21 mouse cellular contexts compared by ENCODE assay signal in genomic region chr9:115058806-115059205, GRCm38 (mm10).
A peak's percentile ranks its signal among the peaks of the same experiment; 100 is the strongest.
DNase-seq lines count a peak whose midpoint lies in the region; ATAC-seq and TF ChIP-seq lines count a peak whose summit lies in the region.
"Had no signal": no experiment of that assay in that cellular context is flagged by ENCODE, and none has a peak within 500 bp of the region (broad histone marks: within the 10 kb centered on the region; RNA-seq: fewer than 3 reads in every experiment).

No protein-coding gene starts in this region.

- WGBS in embryonic facial prominence, embryonic 11.5 days: 59% methylated on average over 5 of the region's 5 CpGs
- WGBS in embryonic facial prominence, embryonic 10.5 days: 71% methylated on average over 5 of the region's 5 CpGs
- WGBS in hindbrain, embryonic 13.5 days: 29% methylated on average over 5 of the region's 5 CpGs
- 69% methylated on average over 5 of the region's 5 CpGs for WGBS in hindbrain, embryonic 11.5 days
- 25% methylated on average over 5 of the region's 5 CpGs for WGBS in hindbrain, postnatal 0 days
- 46% methylated on average over 5 of the region's 5 CpGs for WGBS in forebrain, embryonic 12.5 days

- H3K27me3 ChIP-seq in embryonic facial prominence, embryonic 11.5 days (ENCODE audit: control insufficient read depth, insufficient read depth, low read length): no peaks in the 10 kb centered on the region
- no peaks in the 10 kb centered on the region for H3K27me3 ChIP-seq in embryonic facial prominence, embryonic 10.5 days (replicated peaks; ENCODE audit: low read depth, poor library complexity, severe bottlenecking)
- no peaks in the 10 kb centered on the region for H3K27me3 ChIP-seq in hindbrain, embryonic 13.5 days
- H3K27me3 ChIP-seq in hindbrain, embryonic 11.5 days (ENCODE audit: control insufficient read depth, insufficient read depth, low read length): no peaks in the 10 kb centered on the region
- H3K27me3 ChIP-seq in hindbrain, postnatal 0 days (ENCODE audit: insufficient read depth, low read length): no peaks in the 10 kb centered on the region
- H3K27me3 ChIP-seq in forebrain, embryonic 12.5 days: no peaks in the 10 kb centered on the region
- H3K27me3 ChIP-seq: embryonic facial prominence, embryonic 13.5 days; forebrain, embryonic 13.5 days; midbrain, embryonic 12.5 days had no signal

- no peaks in the 10 kb centered on the region for H3K36me3 ChIP-seq in embryonic facial prominence, embryonic 11.5 days (replicated peaks; ENCODE audit: control insufficient read depth, insufficient read depth, low read depth, low read length)
- no peaks in the 10 kb centered on the region for H3K36me3 ChIP-seq in embryonic facial prominence, embryonic 10.5 days (replicated peaks)
- H3K36me3 ChIP-seq in hindbrain, embryonic 13.5 days: no peaks in the 10 kb centered on the region
- H3K36me3 ChIP-seq in hindbrain, embryonic 11.5 days (ENCODE audit: control insufficient read depth, insufficient read depth, low read length): no peaks in the 10 kb centered on the region
- H3K36me3 ChIP-seq in hindbrain, postnatal 0 days (ENCODE audit: insufficient read depth, low read length): no peaks in the 10 kb centered on the region
- H3K36me3 ChIP-seq in forebrain, embryonic 12.5 days (replicated peaks): no peaks in the 10 kb centered on the region
- H3K36me3 ChIP-seq: G1E; limb, embryonic 10.5 days; midbrain, embryonic 12.5 days had no signal

- DNase-seq in embryonic facial prominence, embryonic 11.5 days (ENCODE audit: low spot score): peak; percentile 26
- DNase-seq in embryonic facial prominence, embryonic 10.5 days (ENCODE audit: low spot score): no peak
- no peak for DNase-seq in hindbrain, embryonic 11.5 days (ENCODE audit: low spot score)
- DNase-seq in brain, embryonic 14.5 days (ENCODE audit: low read depth): peak; percentile 68
- peak; percentile 72 for DNase-seq in hindbrain, postnatal 0 days (ENCODE audit: low spot score)
- DNase-seq in left cerebral cortex, adult 8-10 months (ENCODE audit: low spot score in 2 of 2): no peak
- DNase-seq: adrenal gland, postnatal 36 days; gastrocnemius, postnatal 14 days; kidney, adult 8-10 months; kidney, postnatal 4 days; layer of hippocampus, postnatal 36 days; right cerebral cortex, postnatal 14 days; thymus, adult 2 months had no signal

- no peak for TF ChIP-seq POLR2A in brain, embryonic 14.5 days (IDR thresholded peaks at IDR 0.05; ENCODE audit: borderline replicate concordance, extremely low read depth, insufficient read depth, insufficient read length, poor library complexity, severe bottlenecking)

- H3K4me3 ChIP-seq in embryonic facial prominence, embryonic 11.5 days (ENCODE audit: low read depth, low read length): no peak overlapping the region
- H3K4me3 ChIP-seq in embryonic facial prominence, embryonic 10.5 days: no peak overlapping the region
- no peak overlapping the region for H3K4me3 ChIP-seq in hindbrain, embryonic 13.5 days
- no peak overlapping the region for H3K4me3 ChIP-seq in hindbrain, embryonic 11.5 days (ENCODE audit: low read depth, low read length)
- no peak overlapping the region for H3K4me3 ChIP-seq in hindbrain, postnatal 0 days (ENCODE audit: low read length)
- no peak overlapping the region for H3K4me3 ChIP-seq in forebrain, embryonic 12.5 days (replicated peaks)
- H3K4me3 ChIP-seq: embryonic facial prominence, embryonic 13.5 days; forebrain, embryonic 13.5 days; limb, embryonic 10.5 days; midbrain, embryonic 12.5 days had no signal

- no peaks in the 10 kb centered on the region for H3K4me1 ChIP-seq in embryonic facial prominence, embryonic 11.5 days (ENCODE audit: control insufficient read depth, insufficient read depth, low read length)
- peaks cover 3% of the 10 kb centered on the region for H3K4me1 ChIP-seq in embryonic facial prominence, embryonic 10.5 days
- peaks cover 26% of the 10 kb centered on the region for H3K4me1 ChIP-seq in hindbrain, embryonic 13.5 days (replicated peaks)
- H3K4me1 ChIP-seq in hindbrain, embryonic 11.5 days (replicated peaks; ENCODE audit: control insufficient read depth, insufficient read depth, low read length): no peaks in the 10 kb centered on the region
- peaks cover 16% of the 10 kb centered on the region; the same call in 1 of the 2 replicates for H3K4me1 ChIP-seq in hindbrain, postnatal 0 days (ENCODE audit: insufficient read depth, low read length)
- H3K4me1 ChIP-seq in forebrain, embryonic 12.5 days: peaks cover 16% of the 10 kb centered on the region
- H3K4me1 ChIP-seq: limb, embryonic 10.5 days had no signal

- no peak for ATAC-seq in embryonic facial prominence, embryonic 11.5 days (replicated peaks; ENCODE audit: insufficient number of reproducible peaks, low FRiP score, low TSS enrichment, low read depth)
- no peak for ATAC-seq in hindbrain, embryonic 13.5 days (ENCODE audit: low FRiP score)
- no peak for ATAC-seq in hindbrain, embryonic 11.5 days (ENCODE audit: low FRiP score)
- no peak for ATAC-seq in hindbrain, postnatal 0 days
- ATAC-seq in forebrain, embryonic 12.5 days (ENCODE audit: low FRiP score): no peak
- ATAC-seq: forebrain, embryonic 13.5 days had no signal

- no peak overlapping the region for H3K9ac ChIP-seq in embryonic facial prominence, embryonic 11.5 days (replicated peaks; ENCODE audit: low read length)
- H3K9ac ChIP-seq in hindbrain, embryonic 13.5 days: no peak overlapping the region
- H3K9ac ChIP-seq in hindbrain, embryonic 11.5 days (ENCODE audit: low read depth, low read length): no peak overlapping the region
- no peak overlapping the region for H3K9ac ChIP-seq in hindbrain, postnatal 0 days (replicated peaks; ENCODE audit: low read length)
- H3K9ac ChIP-seq in forebrain, embryonic 12.5 days: no peak overlapping the region
- H3K9ac ChIP-seq: embryonic facial prominence, embryonic 13.5 days; forebrain, embryonic 13.5 days; liver, embryonic 14.5 days; midbrain, embryonic 12.5 days had no signal

- no peak overlapping the region for H3K4me2 ChIP-seq in embryonic facial prominence, embryonic 11.5 days (ENCODE audit: low read depth, low read length)
- H3K4me2 ChIP-seq in hindbrain, embryonic 13.5 days: no peak overlapping the region
- no peak overlapping the region for H3K4me2 ChIP-seq in hindbrain, embryonic 11.5 days (replicated peaks; ENCODE audit: low read depth, low read length)
- no peak overlapping the region for H3K4me2 ChIP-seq in hindbrain, postnatal 0 days (ENCODE audit: low read depth, low read length)
- H3K4me2 ChIP-seq in forebrain, embryonic 12.5 days: no peak overlapping the region
- H3K4me2 ChIP-seq: embryonic facial prominence, embryonic 13.5 days; forebrain, embryonic 13.5 days; midbrain, embryonic 12.5 days had no signal

- TF ChIP-seq CTCF in brain, embryonic 14.5 days (IDR thresholded peaks at IDR 0.05; ENCODE audit: borderline replicate concordance, extremely low read depth, insufficient read depth, insufficient read length): no peak
- no peak for TF ChIP-seq CTCF in hindbrain, postnatal 0 days (IDR thresholded peaks at IDR 0.05; ENCODE audit: low read depth)

- H3K9me3 ChIP-seq in embryonic facial prominence, embryonic 11.5 days (replicated peaks; ENCODE audit: control insufficient read depth, low read length): no peaks in the 10 kb centered on the region
- H3K9me3 ChIP-seq in embryonic facial prominence, embryonic 10.5 days: no peaks in the 10 kb centered on the region
- no peaks in the 10 kb centered on the region for H3K9me3 ChIP-seq in hindbrain, embryonic 13.5 days
- no peaks in the 10 kb centered on the region for H3K9me3 ChIP-seq in hindbrain, embryonic 11.5 days (ENCODE audit: control insufficient read depth, low read length)
- no peaks in the 10 kb centered on the region for H3K9me3 ChIP-seq in hindbrain, postnatal 0 days (ENCODE audit: low read length)
- H3K9me3 ChIP-seq in forebrain, embryonic 12.5 days: no peaks in the 10 kb centered on the region
- H3K9me3 ChIP-seq: limb, embryonic 10.5 days had no signal

- H3K27ac ChIP-seq in embryonic facial prominence, embryonic 11.5 days (replicated peaks; ENCODE audit: low read depth, low read length): no peak overlapping the region
- H3K27ac ChIP-seq in embryonic facial prominence, embryonic 10.5 days (replicated peaks): no peak overlapping the region
- H3K27ac ChIP-seq in hindbrain, embryonic 13.5 days: peak overlapping the region; percentile 56; the same call in 1 of the 2 replicates
- no peak overlapping the region for H3K27ac ChIP-seq in hindbrain, embryonic 11.5 days (ENCODE audit: low read depth, low read length)
- H3K27ac ChIP-seq in hindbrain, postnatal 0 days: peak overlapping the region; percentile 22; the same call in 1 of the 2 replicates
- H3K27ac ChIP-seq in forebrain, embryonic 12.5 days: no peak overlapping the region
- H3K27ac ChIP-seq: embryonic facial prominence, embryonic 13.5 days; forebrain, embryonic 13.5 days; limb, embryonic 10.5 days; liver, embryonic 14.5 days; midbrain, embryonic 12.5 days had no signal

Comparison
In these comparisons a context has a peak if more than half of its experiments do, and no peak if none do; other contexts are left out.
1. DNase-seq: peak in embryonic facial prominence, embryonic 11.5 days (single experiment), brain, embryonic 14.5 days (single experiment) and hindbrain, postnatal 0 days (single experiment); none in embryonic facial prominence, embryonic 10.5 days (single experiment), hindbrain, embryonic 11.5 days (single experiment) and left cerebral cortex, adult 8-10 months (0 of 2).
2. H3K27ac ChIP-seq: peak in hindbrain, embryonic 13.5 days (single experiment) and hindbrain, postnatal 0 days (single experiment); none in embryonic facial prominence, embryonic 11.5 days (single experiment), embryonic facial prominence, embryonic 10.5 days (single experiment), hindbrain, embryonic 11.5 days (single experiment) and forebrain, embryonic 12.5 days (single experiment).